Mouse (Mus musculus) left cerebral cortex, postnatal 25 days (tissue): ENCODE measurements at regions not wholly inside any gene's neighbourhood (a gene's known extent, or its start where the extent isn't known, plus 50 kb on each side); places are given as distances from the start of the nearest gene placed in this dataset.

Experiments used
- DNase-seq, 2 experiments: peaks; one replicate each; pipeline ENCODE4 v3.0.0; 2022; ENCODE audit warnings: low spot score in 2 of 2, mixed read lengths in 1 of 2
- intact Hi-C: fragments of 180-260 bp; cut with DNase I; formaldehyde crosslinking; loops from one replicate; pipeline ENCODE4 v1.15.1; 2025

DNA sequence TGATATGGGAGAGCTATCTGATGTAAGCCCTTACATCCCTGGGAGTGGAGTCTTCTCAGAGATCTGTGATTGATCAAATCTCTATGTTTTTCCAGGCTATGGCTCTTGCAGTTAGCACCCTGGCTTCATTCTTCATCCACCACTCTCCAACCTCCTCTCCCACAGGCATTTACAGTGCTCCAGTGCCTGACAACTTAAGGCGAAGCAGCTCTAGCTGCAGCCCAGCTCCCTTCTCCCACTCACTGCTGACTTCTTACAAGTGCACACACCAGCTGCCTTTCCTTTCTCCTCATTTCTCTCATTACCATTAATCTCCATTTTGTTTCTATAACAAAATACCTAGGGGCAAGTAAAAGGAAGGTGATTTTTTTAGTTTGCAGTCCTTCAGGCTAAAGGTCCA lies 151.0 kb downstream of the Cyp26b1 start:
- intact Hi-C loops: no loop called here
- peak; percentile 17 to 83 for DNase-seq

DNA sequence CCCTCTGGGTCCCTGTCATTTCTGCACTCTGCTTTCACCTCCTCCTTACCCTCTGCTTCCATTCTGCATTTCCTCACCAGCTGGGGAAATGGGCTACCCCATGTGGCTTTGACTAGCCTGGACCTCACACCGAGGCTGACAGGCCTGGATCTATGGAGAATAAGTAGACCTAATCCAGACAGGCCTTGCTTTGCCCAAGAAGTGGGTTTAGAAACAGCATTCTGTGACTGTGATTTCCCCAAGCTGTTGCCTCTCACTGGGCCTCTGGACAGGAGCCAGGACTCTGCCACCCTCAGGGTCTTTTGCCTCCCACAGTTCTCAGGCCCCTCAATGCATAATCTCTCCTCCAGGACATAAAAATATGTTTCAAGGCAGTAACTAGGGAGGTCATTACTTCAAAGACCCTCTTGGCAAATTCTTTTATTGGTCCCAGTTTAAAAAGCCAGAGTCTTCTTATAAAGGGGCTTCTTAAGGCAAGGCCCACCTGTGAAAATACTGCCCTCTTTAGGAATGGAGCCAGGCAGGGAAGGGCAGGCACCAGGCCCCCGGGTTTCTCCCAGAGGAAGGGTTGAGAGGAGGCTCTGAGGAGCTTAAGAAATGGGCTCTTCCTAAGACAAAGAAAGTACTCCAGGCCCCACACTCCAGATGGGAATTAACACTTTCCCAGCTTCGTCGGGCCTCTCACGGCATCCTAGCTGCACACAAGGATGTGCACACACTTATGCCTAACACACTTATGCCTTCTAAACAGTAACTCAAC lies 151.8 kb downstream of the Cyp26b1 start:
- intact Hi-C loops: no loop called here
- no peak for DNase-seq

DNA sequence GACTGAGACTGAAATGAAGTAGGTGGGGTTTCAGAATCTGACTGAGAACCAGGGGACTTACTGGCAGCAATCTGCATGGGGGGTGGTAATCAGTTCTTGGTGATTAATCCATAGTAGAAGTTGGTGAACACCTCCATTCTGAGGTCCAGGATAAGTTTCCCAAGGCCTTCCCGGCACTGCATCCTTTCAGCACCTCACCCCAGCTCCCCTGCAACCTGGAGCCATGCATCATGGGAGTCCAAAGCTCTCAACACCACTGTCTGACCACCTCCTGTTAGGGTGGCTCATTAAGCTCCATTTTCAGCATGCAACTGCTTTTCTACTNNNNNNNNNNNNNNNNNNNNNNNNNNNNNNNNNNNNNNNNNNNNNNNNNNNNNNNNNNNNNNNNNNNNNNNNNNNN lies 157.0 kb downstream of the Cyp26b1 start:
- no peak for DNase-seq

DNA sequence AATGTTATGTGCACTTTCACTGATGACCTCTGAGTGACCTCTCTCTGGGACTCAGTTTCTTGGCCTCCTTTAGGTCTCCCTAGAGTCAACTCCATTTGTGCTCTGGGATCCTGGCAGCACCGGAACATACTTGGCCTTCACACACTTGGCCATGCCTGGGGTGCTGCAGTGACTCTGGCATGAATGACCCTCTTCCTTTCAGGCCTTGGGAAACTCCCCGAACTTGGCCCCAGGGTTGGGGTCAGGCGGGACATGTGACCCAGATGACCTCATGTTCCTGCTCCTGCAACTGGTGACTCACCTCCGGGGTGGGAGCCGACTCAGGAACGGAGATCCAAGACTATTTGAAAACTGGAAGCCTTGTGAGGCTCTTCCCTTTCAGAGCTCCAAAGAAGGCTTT lies 159.2 kb downstream of the Cyp26b1 start:
- intact Hi-C loops: no loop called here
- no peak for DNase-seq

More for the DNA sequence above, 157.0 kb downstream of the Cyp26b1 start:
- intact Hi-C loops: no loop called here

DNA sequence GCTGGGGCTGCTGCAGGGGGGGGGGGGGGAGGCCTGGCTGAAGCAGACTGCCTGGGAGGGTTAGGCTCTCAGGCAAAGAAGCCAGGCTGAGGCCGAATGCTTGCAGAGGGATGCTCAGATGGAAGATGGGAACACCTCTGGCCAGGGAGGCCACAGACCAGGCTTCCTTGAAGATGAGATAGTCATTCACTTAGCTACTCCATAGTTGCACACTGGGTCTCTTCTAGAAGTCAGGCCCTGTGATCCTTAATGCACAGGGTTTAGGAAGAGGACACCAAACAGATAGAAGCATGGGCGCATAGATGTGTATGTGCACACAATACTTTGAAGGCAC lies 162.1 kb downstream of the Cyp26b1 start:
- intact Hi-C loops: no loop called here
- DNase-seq: no peak

DNA sequence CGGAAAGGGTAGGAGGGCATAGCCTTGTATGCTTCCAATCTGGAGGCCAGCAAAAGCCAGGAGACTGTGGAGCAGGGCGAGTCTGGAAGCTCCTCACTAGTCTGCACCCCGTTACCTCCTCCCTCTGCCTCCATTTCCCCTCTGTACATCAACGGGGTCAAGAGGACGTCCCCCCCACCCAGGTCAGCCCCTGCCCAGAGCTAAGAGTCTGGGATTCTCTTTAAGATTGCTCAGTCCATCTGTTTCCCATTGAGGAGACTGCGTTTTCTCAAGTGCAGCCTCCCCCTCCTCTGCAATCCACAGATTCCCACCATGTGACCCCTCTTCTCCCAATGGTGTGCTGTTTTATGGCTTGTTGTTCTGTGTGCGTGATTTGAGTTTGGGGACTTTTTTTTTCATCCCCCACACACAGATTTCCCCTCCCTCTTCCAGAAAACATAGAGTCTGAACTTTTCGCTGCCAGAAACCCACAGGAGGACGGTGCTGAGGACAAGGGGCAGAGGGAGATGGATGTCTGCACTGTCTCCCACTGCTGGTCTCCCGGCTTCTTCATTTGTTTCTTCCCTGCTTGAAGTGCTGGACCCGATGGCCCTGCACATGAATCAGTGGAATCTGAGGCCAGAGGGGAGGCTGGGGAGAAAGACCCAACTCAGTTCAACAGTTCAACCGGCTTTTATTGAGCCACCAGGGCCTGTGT lies 162.6 kb downstream of the Cyp26b1 start:
- intact Hi-C loops: no loop called here
- DNase-seq: no peak

DNA sequence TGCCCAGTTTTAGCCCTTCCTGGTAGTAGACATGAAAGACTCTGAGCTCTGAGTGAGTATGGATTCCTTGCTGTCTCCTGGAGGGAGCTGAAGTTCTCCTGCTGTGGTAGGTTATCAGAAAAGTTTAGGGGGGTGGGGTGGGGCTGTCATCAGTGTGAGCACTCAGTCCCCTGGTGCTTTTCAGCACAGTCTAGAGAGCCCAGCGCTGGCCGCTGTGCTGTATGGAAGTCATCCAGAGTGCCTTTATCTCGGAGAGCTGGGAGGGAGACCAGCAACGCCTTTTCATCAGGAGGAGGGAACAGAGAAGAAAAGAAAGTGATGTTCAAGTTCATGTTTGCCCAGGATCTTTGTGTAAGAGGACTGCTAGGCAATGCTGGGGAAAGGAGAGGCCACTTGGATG lies 163.6 kb downstream of the Cyp26b1 start:
- no peak for DNase-seq
- intact Hi-C loops: no loop called here

DNA sequence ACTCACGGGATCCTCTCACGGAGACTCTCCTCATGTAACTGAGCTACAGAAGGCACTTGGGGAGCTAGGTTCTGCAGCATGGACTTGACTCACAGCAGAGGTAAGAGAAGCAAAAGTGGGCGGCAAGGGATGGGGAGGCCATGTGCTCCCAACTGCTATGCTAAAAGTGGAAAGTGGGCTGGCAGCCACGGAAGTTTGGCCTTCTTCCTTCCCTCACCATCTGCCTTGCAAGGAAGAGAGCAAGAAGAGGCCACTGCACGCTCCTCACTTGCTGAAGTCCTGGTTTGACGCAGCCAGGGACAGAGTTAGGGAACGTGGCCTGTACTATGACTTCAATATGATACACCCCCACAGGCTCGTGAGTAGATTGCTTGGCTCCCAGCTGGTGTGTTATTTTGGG lies 164.5 kb downstream of the Cyp26b1 start:
- DNase-seq: peak; percentile 60 to 96
- intact Hi-C loops: loop anchor here (1.0 kb wide), 1 partner anchor 16 kb away; no protein-coding TSS in a partner anchor

DNA sequence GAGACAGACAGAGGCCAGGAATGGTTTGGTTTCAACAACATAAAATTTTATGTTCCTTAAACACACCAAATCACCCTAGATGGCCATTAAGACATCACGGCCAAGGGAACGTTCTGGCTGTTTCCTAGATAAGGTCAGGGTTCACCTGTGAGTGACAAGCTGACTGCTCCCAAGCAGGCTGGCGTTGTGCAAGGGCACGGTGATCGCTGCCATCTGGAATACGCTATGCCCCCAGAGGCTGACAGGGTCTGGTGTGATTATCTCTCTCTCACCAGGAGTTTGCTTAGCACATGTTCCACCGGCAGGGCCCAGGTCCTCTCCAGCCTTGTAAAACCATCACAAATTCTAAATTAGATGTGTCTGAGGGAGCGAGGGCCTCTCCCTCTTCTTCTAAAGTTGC lies 167.0 kb downstream of the Cyp26b1 start:
- intact Hi-C loops: loop anchor here (2.0 kb wide), 1 partner anchor 160 kb away; no protein-coding TSS in a partner anchor
- no peak for DNase-seq

DNA sequence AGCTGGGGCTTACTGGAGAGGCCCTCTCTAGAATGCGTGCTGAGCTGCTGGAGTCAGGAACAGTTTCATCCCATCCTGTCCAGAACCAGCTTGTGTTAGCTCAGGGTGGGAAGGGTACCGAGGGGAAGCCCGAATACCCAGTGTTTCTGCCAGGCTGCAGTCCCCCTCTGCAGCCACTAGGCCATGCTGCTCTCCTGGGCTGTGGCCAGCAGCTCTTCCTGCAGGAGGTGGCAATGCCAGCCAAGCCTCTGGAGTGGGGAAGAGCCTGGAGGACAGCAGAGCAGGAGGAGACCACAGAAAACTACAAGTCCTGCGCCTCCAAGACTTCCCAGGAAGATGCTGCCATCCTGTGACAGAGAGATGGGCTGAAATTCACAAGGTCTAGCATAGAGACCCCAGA lies 167.9 kb downstream of the Cyp26b1 start:
- intact Hi-C loops: loop anchor here (2.0 kb wide), 1 partner anchor 161 kb away; no protein-coding TSS in a partner anchor
- DNase-seq: peak; percentile 35 to 55

DNA sequence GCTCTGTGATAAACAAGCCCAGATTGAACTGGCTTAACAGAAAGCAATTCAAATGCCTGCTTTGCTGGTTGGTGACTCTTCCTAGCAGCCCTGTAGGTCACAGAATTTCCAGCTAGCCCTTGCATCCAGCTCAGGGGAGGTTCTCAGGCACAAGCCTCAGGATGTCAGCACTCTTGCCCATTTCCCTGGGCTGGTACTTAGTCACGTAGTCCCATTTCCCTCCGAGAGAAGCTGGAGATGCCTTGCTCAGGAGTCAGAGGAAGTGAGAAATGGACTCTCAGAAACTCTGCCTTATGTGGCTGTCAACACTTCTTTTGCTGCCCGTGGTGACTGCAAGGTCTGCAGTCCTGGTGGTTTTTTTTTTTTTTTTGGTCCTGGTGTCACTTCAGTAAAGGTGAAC lies 170.8 kb downstream of the Cyp26b1 start:
- intact Hi-C loops: no loop called here
- DNase-seq: no peak

DNA sequence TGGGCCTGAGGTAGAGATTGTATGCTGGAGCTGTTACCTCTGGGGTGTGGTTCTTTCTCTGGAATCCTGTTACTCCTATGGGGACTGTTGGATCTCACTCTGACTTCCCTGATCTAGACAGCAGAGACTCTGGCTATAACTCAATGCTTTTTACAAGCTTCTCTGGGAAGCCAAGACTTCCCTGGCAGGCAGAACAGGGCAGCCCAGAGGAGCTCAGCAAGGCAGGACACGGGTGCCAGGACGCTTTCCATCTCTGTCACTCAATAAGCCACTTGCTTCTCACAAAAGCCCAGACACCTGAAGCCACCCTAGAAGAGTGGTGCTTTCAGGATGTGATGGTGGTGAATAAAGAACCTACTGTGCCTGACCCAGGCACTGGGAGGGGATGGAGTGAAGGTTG lies 174.0 kb downstream of the Cyp26b1 start:
- DNase-seq: no peak

DNA sequence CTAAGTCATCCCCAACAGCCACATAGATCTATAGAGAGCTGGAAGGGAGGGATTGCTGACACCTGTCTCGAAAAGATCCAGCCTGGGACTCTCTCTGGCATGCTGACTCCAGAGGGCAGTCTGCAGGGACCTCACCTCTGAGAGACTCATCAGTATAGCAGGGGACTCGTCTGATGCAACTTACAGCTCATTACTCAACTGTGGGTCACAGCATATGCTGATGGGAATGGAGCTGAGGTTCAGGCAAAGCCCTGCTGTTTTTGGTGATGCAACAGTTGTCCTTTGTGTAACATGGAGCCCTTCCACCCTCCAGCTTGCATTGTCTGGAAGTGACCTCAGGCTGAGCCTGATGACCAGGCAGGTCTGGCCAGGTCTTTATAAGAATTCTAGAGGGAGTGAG lies 174.4 kb downstream of the Cyp26b1 start:
- intact Hi-C loops: no loop called here

More for the DNA sequence above, 174.0 kb downstream of the Cyp26b1 start:
- intact Hi-C loops: no loop called here

DNA sequence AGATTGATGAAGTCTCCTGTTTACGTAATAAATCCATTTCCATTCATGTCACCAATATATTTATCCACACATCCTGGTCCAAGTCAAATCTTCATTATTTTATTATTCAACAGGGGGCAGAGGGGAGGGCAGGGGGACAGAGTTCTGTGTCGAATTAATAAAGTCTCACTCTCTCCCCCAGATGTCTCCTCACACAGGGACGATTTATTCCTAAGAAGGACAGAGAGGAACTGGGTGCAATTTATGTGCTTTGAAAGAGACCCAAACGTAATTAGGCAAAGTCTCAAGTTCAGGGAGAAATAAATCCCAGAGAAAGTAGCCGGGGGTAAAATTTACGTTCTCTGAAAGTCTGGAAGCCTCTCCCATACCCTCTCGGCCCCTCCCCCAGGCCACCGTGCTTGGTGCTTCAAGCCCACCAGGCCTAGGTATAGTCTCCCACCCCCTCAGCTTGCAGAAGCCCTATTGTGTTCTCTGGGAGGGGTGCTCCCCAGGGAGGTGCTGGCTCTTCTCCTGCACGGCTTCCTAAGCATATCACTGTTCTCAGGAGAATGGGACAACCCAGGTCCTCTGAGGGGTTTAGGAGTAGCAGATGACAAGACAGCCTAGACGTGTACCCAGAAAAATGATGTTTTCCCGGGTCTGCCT lies 176.6 kb downstream of the Cyp26b1 start:
- intact Hi-C loops: no loop called here
- DNase-seq: no peak

More for the DNA sequence above, 174.4 kb downstream of the Cyp26b1 start:
- no peak for DNase-seq

DNA sequence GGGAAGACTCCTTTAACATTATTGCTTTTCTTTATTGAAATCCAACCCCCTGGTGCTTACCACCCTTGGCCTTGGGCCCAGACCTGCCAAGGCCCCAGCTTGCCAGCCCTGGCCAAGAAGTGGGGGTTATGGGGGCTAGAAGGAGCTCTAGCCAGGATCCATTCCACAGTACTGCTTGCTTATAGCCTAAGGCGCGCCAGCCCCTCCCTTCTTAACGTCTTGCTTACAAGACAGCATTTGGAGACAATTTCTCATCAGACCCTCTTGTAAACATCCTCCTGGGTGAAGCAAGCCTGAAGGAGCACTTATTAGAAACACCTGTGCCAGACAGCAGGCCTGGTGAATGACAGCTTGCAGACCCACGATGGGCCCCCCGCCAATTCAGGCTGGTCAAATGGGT lies 179.3 kb downstream of the Cyp26b1 start:
- intact Hi-C loops: no loop called here
- DNase-seq: no peak

DNA sequence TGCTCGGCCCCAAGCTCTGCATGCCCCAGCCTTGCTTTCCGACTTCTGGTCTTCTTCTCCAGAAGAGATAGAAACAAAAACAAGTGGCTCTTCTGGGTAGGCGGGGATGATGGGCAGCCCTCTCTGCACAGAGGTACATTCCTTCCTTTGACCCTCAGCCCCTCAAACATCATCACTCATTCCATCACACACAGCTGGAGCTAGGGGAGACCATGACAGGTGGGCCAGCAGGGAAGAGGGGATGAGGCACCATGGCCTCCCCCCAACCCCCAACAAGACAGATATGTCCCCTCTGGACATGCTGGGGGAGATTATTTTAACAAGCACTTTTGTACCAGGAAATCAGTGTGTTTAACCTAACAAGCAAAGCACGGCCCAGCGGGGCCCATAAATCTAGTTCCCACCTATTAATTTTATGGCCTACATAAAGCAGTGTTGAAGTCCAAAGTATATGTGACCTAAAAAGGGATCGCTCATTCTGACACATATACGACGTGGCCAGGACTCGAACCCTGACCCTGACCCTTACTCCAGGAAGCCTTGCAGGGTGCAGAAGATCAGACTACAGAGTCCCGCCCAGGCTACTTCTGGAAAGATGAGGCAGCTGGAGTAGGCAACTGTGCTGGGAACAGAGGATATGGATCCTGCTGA lies 183.7 kb downstream of the Cyp26b1 start:
- intact Hi-C loops: loop anchor here (5.0 to 10.0 kb wide), 3 partner anchors 315 to 517 kb away; no protein-coding TSS in a partner anchor
- DNase-seq: no peak

DNA sequence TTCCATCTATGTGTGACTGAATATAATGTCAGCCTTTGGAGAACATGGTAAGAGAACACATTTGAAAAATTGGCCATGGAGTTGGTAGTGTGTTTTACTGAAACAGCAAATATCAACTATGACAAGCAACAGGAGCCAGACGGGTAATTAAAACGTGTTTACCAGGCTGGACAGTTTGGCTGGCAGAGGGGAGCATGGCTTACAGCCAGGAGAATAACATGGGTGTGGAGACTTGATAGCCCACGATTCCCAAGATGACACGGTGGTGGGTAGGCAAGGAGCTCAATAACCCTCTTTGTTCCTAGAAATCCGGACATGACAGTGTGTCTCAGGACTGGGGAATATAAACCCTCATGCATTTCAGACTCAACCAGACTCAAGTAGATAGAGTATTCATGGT lies 185.2 kb downstream of the Cyp26b1 start:
- no peak for DNase-seq
- intact Hi-C loops: loop anchor here (1.0 to 10.0 kb wide), 4 partner anchors 182 to 519 kb away; no protein-coding TSS in a partner anchor

DNA sequence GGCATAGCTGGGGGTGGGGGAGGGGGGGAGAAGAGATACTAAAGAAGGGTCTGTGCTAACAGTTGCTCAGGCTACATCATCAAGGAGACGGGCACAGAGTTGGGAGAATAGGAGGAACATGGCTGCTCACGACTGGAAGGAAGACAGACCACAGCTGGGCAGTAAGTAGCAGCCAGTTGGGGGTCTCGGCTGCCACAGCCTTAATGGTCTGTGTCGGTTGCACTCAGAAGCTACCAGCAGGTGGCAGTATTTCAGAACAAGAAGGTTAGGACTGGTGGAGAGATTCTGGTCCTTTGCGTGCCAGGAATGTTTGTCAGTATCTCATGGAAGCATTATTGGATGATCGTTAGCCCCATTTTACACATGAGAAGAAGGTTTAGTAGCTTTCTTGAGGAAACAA lies 185.9 kb downstream of the Cyp26b1 start:
- intact Hi-C loops: loop anchor here (1.0 to 10.0 kb wide), 4 partner anchors 183 to 520 kb away; no protein-coding TSS in a partner anchor
- peak; percentile 55 to 63 for DNase-seq

DNA sequence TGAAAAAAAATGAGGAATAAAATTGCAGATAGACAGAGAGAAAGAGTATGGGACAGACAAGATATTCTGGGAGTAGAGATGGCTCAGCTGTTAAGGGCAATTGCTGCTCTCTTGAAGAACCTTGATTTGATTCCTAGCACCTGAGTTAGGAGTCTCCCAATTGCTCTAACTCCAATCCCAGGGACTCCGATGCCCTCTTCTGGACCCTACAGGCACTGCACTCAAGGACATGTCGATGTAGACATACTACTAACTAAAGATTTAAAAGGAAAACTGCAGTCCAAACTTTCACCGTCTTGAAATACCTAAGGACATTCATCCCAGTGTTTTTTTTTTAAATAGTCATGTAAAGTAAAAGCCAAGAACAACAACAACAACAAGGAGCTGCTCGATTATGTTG lies 189.0 kb downstream of the Cyp26b1 start:
- intact Hi-C loops: loop anchor here (5.0 to 10.0 kb wide), 4 partner anchors 82 to 523 kb away; no protein-coding TSS in a partner anchor
- DNase-seq: no peak

DNA sequence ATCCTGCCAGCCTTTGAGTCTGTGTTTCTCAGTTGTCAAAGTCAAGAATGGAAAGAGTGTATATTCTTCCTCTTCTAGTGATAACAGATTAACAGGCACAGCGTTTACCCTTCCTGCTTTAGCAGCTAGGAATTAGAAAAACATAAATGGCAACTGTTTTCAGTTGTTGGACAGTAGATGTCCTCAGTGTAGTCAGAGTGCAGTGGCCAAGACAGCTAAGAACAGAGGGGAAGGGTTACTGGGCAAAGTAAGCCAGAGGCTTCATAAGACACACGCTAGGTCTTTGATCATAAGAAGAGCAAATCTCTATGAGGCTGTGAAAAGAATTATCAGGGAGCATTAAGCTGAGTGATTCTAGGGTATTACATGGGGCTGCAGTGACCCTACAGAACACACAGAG lies 191.3 kb downstream of the Cyp26b1 start:
- no peak for DNase-seq
- intact Hi-C loops: loop anchor here (5.0 to 10.0 kb wide), 2 partner anchors 80 to 308 kb away; no protein-coding TSS in a partner anchor
